Mouse (Mus musculus): ENCODE results near the gene Cd47. TPM values are rescaled to one million over a fixed set of nuclear protein-coding genes. Genes with fewer than 3 reads are reported as not detected.
A peak's percentile ranks its signal among the peaks of the same experiment; 100 is the strongest.

The Cd47 gene
- polyA plus RNA-seq, 1 experiment from 2014 or later, result 96.3 TPM

GRCm38 (mm10) chr16:49964321-49964986, 164.1 kb downstream of the Cd47 start:
- no peak overlapping the region for H3K4me3 ChIP-seq (ENCODE audit: low read depth, low read length)
- TF ChIP-seq CTCF (IDR thresholded peaks at IDR 0.05; ENCODE audit: low read depth), result no peak
- 37% methylated on average over 7 of the region's 7 CpGs for WGBS
- H3K4me1 ChIP-seq (ENCODE audit: insufficient read depth), result peaks cover 27% of the 10 kb centered on the region
- no peak overlapping the region for H3K4me2 ChIP-seq
- H3K36me3 ChIP-seq (ENCODE audit: insufficient read depth), result no peaks in the 10 kb centered on the region
- H3K9ac ChIP-seq, result no peak overlapping the region
- H3K27ac ChIP-seq (ENCODE audit: low read depth), result peak overlapping the region; percentile 78; the same call in 1 of the 2 replicates
- no peaks in the 10 kb centered on the region for H3K27me3 ChIP-seq (ENCODE audit: insufficient read depth, low read length)
- ATAC-seq (ENCODE audit: insufficient read depth) (no peak), DNase-seq (no peak)
- no peaks in the 10 kb centered on the region for H3K9me3 ChIP-seq (ENCODE audit: low read depth, low read length)

Other genes with a start within 250 kb of the Cd47 start
- 31.0 and 31.9 TPM in 2 replicates for gene Ift57, start 101.3 kb upstream of the Cd47 start, polyA plus RNA-seq (2014; fragmentation: Nextera tagmentation; extraction: Ambion mirVana)